Mouse (Mus musculus) C2C12 (cell line): Measurements from ENCODE around the gene Nars2. TPM values are rescaled to one million over a fixed set of nuclear protein-coding genes. Genes with fewer than 3 reads are reported as not detected.
A peak's percentile ranks its signal among the peaks of the same experiment; 100 is the strongest.

Source experiments
- H3K27me3 ChIP-seq: one replicate; pipeline ENCODE4 v1.6.1; 2011; ENCODE audit not compliant: control insufficient read depth, insufficient read depth, insufficient read length
- H3K36me3 ChIP-seq: one replicate; pipeline ENCODE4 v1.6.1; 2011; ENCODE audit not compliant: control insufficient read depth, insufficient read depth
- H3K4me3 ChIP-seq: one replicate; pipeline ENCODE4 v1.5.1; 2011; ENCODE audit warnings: mild to moderate bottlenecking, control low read depth; ENCODE audit not compliant: poor library complexity, insufficient read depth, severe bottlenecking
- H3K79me2 ChIP-seq: one replicate; pipeline ENCODE4 v1.6.1; 2011; ENCODE audit not compliant: control insufficient read depth, insufficient read depth
- H3K79me3 ChIP-seq: one replicate; pipeline ENCODE4 v1.6.1; 2011; ENCODE audit warnings: low read depth, control low read depth
- H3ac ChIP-seq: one replicate; pipeline ENCODE3; 2011; ENCODE audit warnings: low read depth; ENCODE audit not compliant: control insufficient read depth, insufficient read length
- CEBPB ChIP-seq: IDR thresholded peaks from one replicate; pipeline ENCODE4 v1.6.1; 2011; ENCODE audit warnings: low read depth, mild to moderate bottlenecking, control low read depth, moderate library complexity
- CTCF ChIP-seq: IDR thresholded peaks from one replicate; pipeline ENCODE4 v1.5.1; 2011; ENCODE audit not compliant: control insufficient read depth, insufficient read depth, insufficient read length
- FOSL1 ChIP-seq: IDR thresholded peaks from one replicate; pipeline ENCODE4 v1.8.0; 2011; ENCODE audit warnings: mild to moderate bottlenecking, low read length; ENCODE audit not compliant: poor library complexity, insufficient read depth, severe bottlenecking
- MAX ChIP-seq: IDR thresholded peaks from one replicate; pipeline ENCODE4 v1.6.1; 2011; ENCODE audit warnings: mild to moderate bottlenecking, control low read depth
- MYOD1 ChIP-seq: IDR thresholded peaks from one replicate; pipeline ENCODE4 v1.6.1; 2011; ENCODE audit warnings: low read depth; ENCODE audit not compliant: control insufficient read depth, insufficient read length
- MYOG ChIP-seq: IDR thresholded peaks from one replicate; pipeline ENCODE4 v1.6.1; 2011; ENCODE audit not compliant: control insufficient read depth, insufficient read length; ENCODE audit errors: extremely low read depth
- USF1 ChIP-seq: IDR thresholded peaks from one replicate; pipeline ENCODE4 v1.6.1; 2011; ENCODE audit warnings: low read depth, mild to moderate bottlenecking, control low read depth, moderate library complexity
- polyA plus RNA-seq: library from polyadenylated mRNA; unstranded; fragments of >200 nt; fragmentation: generic; extraction: Trizol; gene quantifications from one replicate; pipeline ENCODE4 v1.2.1, GENCODE M21; 2012; ENCODE audit warnings: missing spikeins

The Nars2 gene
- polyA plus RNA-seq, 1 experiment = 5.6 TPM

- TF ChIP-seq FOSL1 = no peak
- no peak for TF ChIP-seq MYOD1
- peak; percentile 72 for TF ChIP-seq USF1
- no peak for TF ChIP-seq CTCF
- TF ChIP-seq MYOG = no peak
- TF ChIP-seq CEBPB = no peak
- no peak for TF ChIP-seq MAX
- H3K79me3 ChIP-seq = no peaks in the 10 kb centered on the region
- H3K4me3 ChIP-seq = no peak overlapping the region
- no peaks in the 10 kb centered on the region for H3K36me3 ChIP-seq
- no peak overlapping the region for H3ac ChIP-seq
- H3K27me3 ChIP-seq = no peaks in the 10 kb centered on the region
- no peaks in the 10 kb centered on the region for H3K79me2 ChIP-seq
Observed at GRCm38 (mm10) chr7:96987676-96988075, 36.4 kb downstream of the Nars2 start.

- Histone ChIP-seq H3K79me3 (no peaks in the 10 kb centered on the region), H3K36me3 (no peaks in the 10 kb centered on the region), H3K4me3 (no peak overlapping the region), H3ac (no peak overlapping the region), H3K79me2 (no peaks in the 10 kb centered on the region), H3K27me3 (no peaks in the 10 kb centered on the region)
- no peak for TF ChIP-seq USF1
- TF ChIP-seq MYOD1 = no peak
- TF ChIP-seq FOSL1 = no peak
- TF ChIP-seq CTCF = no peak
- TF ChIP-seq CEBPB = no peak
- no peak for TF ChIP-seq MYOG
- TF ChIP-seq MAX = no peak
Observed at GRCm38 (mm10) chr7:97012956-97013355, 61.7 kb downstream of the Nars2 start.

DNA sequence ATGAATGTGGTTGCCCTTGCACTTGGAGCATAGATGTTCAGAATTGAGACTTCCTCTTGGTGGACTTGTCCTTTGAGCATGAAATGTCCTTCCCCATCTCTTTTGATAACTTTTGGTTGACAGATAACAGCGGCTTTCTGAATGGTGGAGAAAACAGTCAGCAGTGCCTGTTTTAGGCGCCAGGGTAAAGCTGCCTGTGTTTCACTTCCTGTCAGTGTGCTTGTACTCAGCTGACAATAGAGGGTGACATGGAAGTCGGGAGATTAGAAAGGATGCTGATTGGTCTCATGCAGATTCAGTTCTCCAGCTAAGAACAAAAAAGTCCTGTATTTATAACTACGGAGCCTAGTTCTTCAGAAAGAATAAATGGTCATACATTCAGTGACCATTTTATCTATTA lies 66.7 kb downstream of the Nars2 start:
- Histone ChIP-seq H3K79me3 (no peaks in the 10 kb centered on the region), H3K36me3 (no peaks in the 10 kb centered on the region), H3K4me3 (no peak overlapping the region), H3K27me3 (no peaks in the 10 kb centered on the region), H3K79me2 (no peaks in the 10 kb centered on the region), H3ac (no peak overlapping the region)
- no peak for TF ChIP-seq MYOD1
- TF ChIP-seq CEBPB = no peak
- no peak for TF ChIP-seq MYOG
- no peak for TF ChIP-seq MAX
- TF ChIP-seq FOSL1 = no peak

DNA sequence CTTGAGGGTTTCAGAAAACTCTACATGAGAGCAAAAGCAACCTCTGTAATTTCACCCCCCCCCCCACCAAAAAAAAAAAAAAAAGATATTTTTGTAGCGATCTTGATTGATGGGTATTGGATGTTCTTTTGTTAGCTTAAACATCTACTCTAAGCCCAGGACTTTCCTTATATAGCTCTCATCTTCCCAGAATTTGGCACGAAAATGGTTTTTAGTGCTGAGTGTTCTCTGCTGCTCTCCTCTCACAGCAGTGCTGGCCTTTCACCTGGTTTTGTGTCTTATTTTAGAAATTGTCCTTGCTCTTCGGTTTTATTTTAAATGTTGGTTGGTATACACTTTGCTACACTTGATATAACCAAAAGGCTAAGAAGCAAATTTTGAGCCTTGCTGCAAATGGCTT lies 67.1 kb downstream of the Nars2 start:
- H3K79me2 ChIP-seq = no peaks in the 10 kb centered on the region
- no peak overlapping the region for H3K4me3 ChIP-seq
- H3K79me3 ChIP-seq = no peaks in the 10 kb centered on the region
- H3ac ChIP-seq = no peak overlapping the region
- no peaks in the 10 kb centered on the region for H3K36me3 ChIP-seq
- TF ChIP-seq CTCF (no peak), USF1 (no peak), FOSL1 (no peak), MYOD1 (no peak), MAX (no peak), CEBPB (no peak), MYOG (no peak)
- H3K27me3 ChIP-seq = no peaks in the 10 kb centered on the region

DNA sequence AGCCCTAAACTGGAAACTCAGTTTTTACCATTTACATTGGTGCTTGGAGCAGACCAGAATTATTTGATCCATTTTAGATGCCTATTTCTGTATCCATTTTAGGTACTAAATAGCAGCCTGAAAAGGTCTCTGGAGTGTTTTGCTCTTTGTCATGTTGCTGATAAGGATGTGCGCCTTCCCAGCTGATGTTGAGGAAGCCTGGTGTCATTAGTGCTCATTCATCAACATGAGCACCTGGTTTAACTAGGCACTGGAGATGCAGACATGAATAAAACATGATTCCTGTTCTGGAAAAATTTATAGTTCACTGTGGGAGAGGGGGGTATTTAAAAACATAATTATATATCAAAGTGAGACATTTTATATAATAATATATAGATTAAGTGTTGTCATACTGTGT lies 68.0 kb downstream of the Nars2 start:
- H3K79me2 ChIP-seq = no peaks in the 10 kb centered on the region
- H3K79me3 ChIP-seq = no peaks in the 10 kb centered on the region
- H3K4me3 ChIP-seq = no peak overlapping the region
- H3K36me3 ChIP-seq = no peaks in the 10 kb centered on the region
- H3K27me3 ChIP-seq = no peaks in the 10 kb centered on the region
- TF ChIP-seq CEBPB = no peak
- no peak for TF ChIP-seq MYOD1
- no peak for TF ChIP-seq CTCF
- TF ChIP-seq USF1 = no peak
- no peak for TF ChIP-seq MYOG
- no peak for TF ChIP-seq MAX
- TF ChIP-seq FOSL1 = no peak
- H3ac ChIP-seq = no peak overlapping the region

- H3K27me3 ChIP-seq = no peaks in the 10 kb centered on the region
- no peaks in the 10 kb centered on the region for H3K36me3 ChIP-seq
- TF ChIP-seq CTCF (no peak), MYOD1 (no peak), MYOG (no peak), MAX (no peak), CEBPB (no peak), FOSL1 (no peak), USF1 (no peak)
- H3K4me3 ChIP-seq = no peak overlapping the region
- H3K79me2 ChIP-seq = no peaks in the 10 kb centered on the region
- no peaks in the 10 kb centered on the region for H3K79me3 ChIP-seq
- no peak overlapping the region for H3ac ChIP-seq
Observed at GRCm38 (mm10) chr7:97026772-97027358, 75.6 kb downstream of the Nars2 start.
